Comparison of ENCODE assay signal across 8 mouse cellular contexts in genomic region chr13:102644789-102645551, GRCm38 (mm10). TPM values are rescaled to one million over a fixed set of nuclear protein-coding genes. Genes with fewer than 3 reads are reported as not detected.
DNase-seq lines count a peak whose midpoint lies in the region.

No protein-coding gene starts in this region.

- DNase-seq in 3134 (ENCODE audit: extremely low read depth, insufficient read length, low spot score) = peak; percentile 22
- DNase-seq in adrenal gland, adult 8-10 months = peak; percentile 38
- DNase-seq in embryo, embryonic 9.5 days (ENCODE audit: extremely low spot score) = peak; percentile 73
- peak; percentile 85 for DNase-seq in heart, adult 8-10 months (ENCODE audit: low spot score)
- peak; percentile 70 for DNase-seq in kidney, adult 18-20 months
- peak; percentile 50 to 75 for DNase-seq in left cerebral cortex, postnatal 36 days (ENCODE audit: low spot score in 2 of 2)
- DNase-seq in mesoderm, embryonic 11.5 days (ENCODE audit: low read depth, low spot score) = peak; percentile 87
- DNase-seq in skeletal muscle tissue, adult 2 months (ENCODE audit: low read depth, low spot score) = peak; percentile 70

- intact Hi-C loops in left cerebral cortex, postnatal 36 days (cut with DNase I) = loop anchor here (5.0 to 10.0 kb wide), 2 partner anchors 918 to 1800 kb away; no protein-coding TSS in a partner anchor

RNA-seq across cellular contexts. Expression of gene Cd180, which starts 48.4 kb away (rescaled TPM):
- 1 to 10 TPM; 2.3 to 7.4 (median 4.7) TPM for total RNA-seq in adrenal gland, adult 8-10 months (2022)
- total RNA-seq in heart, adult 8-10 months (2022) = 1 to 10 TPM in 2 of 4 experiments, under 1 TPM in 2; 0.57 to 2.5 (median 0.85) TPM
- 1 to 10 TPM; 2.1 to 2.5 TPM for total RNA-seq in left cerebral cortex, postnatal 36 days (2021)

Comparison
In these comparisons a context has a peak if more than half of its experiments do, and no peak if none do; other contexts are left out.
1. Peak in every context shown above with its lines: DNase-seq.
2. DNase-seq: peak in every context shown above with its lines; median percentile 87 in mesoderm, embryonic 11.5 days; 85 in heart, adult 8-10 months; 73 in embryo, embryonic 9.5 days; 70 in kidney, adult 18-20 months; 70 in skeletal muscle tissue, adult 2 months; 62 in left cerebral cortex, postnatal 36 days; 38 in adrenal gland, adult 8-10 months; 22 in 3134.